Mouse (Mus musculus): ENCODE measurements around the gene Plcb1. TPM values are rescaled to one million over a fixed set of nuclear protein-coding genes. Genes with fewer than 3 reads are reported as not detected.

Plcb1 gene
- polyA plus RNA-seq, 1 experiment from 2014 or later = 11.7 TPM

DNA sequence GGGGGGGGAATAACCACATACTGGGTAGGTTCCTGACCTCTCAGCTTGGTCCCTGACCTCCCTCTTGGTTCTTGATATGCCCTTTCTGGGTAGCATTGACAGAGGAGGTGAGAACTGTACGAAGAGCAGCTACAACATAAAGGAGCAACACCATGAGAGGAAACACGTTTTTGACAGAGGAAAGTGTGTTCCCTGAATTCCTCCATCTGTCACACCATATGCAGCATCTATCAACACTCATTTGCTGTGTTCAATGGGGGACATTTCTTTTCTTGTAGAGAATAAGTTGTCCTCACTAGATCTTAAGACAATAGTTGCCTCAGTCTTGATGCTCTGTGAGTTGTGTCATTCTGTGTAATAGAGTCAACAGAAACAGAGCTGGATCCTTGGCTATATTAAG is 733.1 kb downstream of the Plcb1 start:
- Histone ChIP-seq H3K27me3 (ENCODE audit: control insufficient read depth, insufficient read depth, low read length) (no peaks in the 10 kb centered on the region), H3K9ac (ENCODE audit: low read length) (no peak overlapping the region), H3K4me3 (ENCODE audit: low read depth, low read length) (no peak overlapping the region), H3K36me3 (ENCODE audit: control insufficient read depth, insufficient read depth, low read length) (no peaks in the 10 kb centered on the region), H3K27ac (ENCODE audit: low read depth, low read length) (no peak overlapping the region), H3K9me3 (ENCODE audit: control insufficient read depth, low read length) (no peaks in the 10 kb centered on the region), H3K4me2 (ENCODE audit: low read depth) (no peak overlapping the region), H3K4me1 (ENCODE audit: control insufficient read depth, insufficient read depth, low read length) (no peaks in the 10 kb centered on the region)
- DNase-seq (ENCODE audit: low spot score) = no peak
- no peak for ATAC-seq (ENCODE audit: insufficient read depth, low FRiP score, low TSS enrichment)
- 68% methylated on average over 2 of the region's 2 CpGs for WGBS

Other genes with a start within 250 kb of the Plcb1 start
- gene Hao1, start 231.7 kb upstream of the Plcb1 start, polyA plus RNA-seq (2014; fragmentation: Nextera tagmentation; extraction: Ambion mirVana) = not detected in 2 replicates
- 38.7 and 41.1 TPM in 2 replicates for gene Tmx4, start 141.9 kb upstream of the Plcb1 start, polyA plus RNA-seq (2014; fragmentation: Nextera tagmentation; extraction: Ambion mirVana)